ENCODE assay signal across 22 mouse cellular contexts in genomic region chr6:3988750-3989149, GRCm38 (mm10). TPM values are rescaled to one million over a fixed set of nuclear protein-coding genes. Genes with fewer than 3 reads are reported as not detected.
DNase-seq lines count a peak whose midpoint lies in the region; ATAC-seq and TF ChIP-seq lines count a peak whose summit lies in the region.
"Had no signal": no experiment of that assay in that cellular context is flagged by ENCODE, and none has a peak within 500 bp of the region (broad histone marks: within the 10 kb centered on the region; RNA-seq: fewer than 3 reads in every experiment).

Gene Tfpi2 (minus strand): TSS chr6:3988919.

- peak; percentile 12 to 65 for DNase-seq in kidney, postnatal 36 days
- DNase-seq in liver, embryonic 14.5 days (ENCODE audit: low read depth in 3 of 3, low spot score in 3 of 3) = peak; percentile 16 to 33 (median 24)
- DNase-seq in cerebellum, adult 18-20 months = no peak
- no peak for DNase-seq in layer of hippocampus, adult 8-10 months (ENCODE audit: low spot score in 2 of 2)
- no peak for DNase-seq in heart, adult 8-10 months (ENCODE audit: low spot score)
- DNase-seq: cerebellum, adult 2 months; gastrocnemius, postnatal 14 days; heart, adult 18-20 months; heart, postnatal 36 days; thymus, adult 2 months had no signal

- H3K36me3 ChIP-seq in erythroblast, embryonic 14.5 days (ENCODE audit: control insufficient read depth) = no peaks in the 10 kb centered on the region
- no peaks in the 10 kb centered on the region for H3K36me3 ChIP-seq in intestine, embryonic 15.5 days
- no peaks in the 10 kb centered on the region for H3K36me3 ChIP-seq in liver, embryonic 14.5 days (replicated peaks; ENCODE audit: control insufficient read depth, insufficient read depth, low read depth)
- H3K36me3 ChIP-seq: G1E; hindbrain, embryonic 15.5 days; limb, embryonic 12.5 days; lung, embryonic 15.5 days; neural tube, embryonic 13.5 days had no signal

- no peak for TF ChIP-seq EP300 in liver, embryonic 14.5 days (IDR thresholded peaks at IDR 0.05; ENCODE audit: low read depth)

- peak within 1 kb of the TSS; percentile 22 for H3K4me3 ChIP-seq in erythroblast, embryonic 14.5 days (replicated peaks)
- H3K4me3 ChIP-seq in intestine, embryonic 15.5 days (replicated peaks) = 0 out of 2 replicates have a peak within 1 kb of the TSS, but pooled peaks have one; percentile 3
- peak within 1 kb of the TSS; percentile 13 to 34 for H3K4me3 ChIP-seq in liver, embryonic 14.5 days (ENCODE audit: insufficient read depth in 1 of 2, low read depth in 2 of 2, low read length in 2 of 2)
- H3K4me3 ChIP-seq: forebrain, embryonic 13.5 days; hindbrain, embryonic 15.5 days; limb, embryonic 12.5 days; lung, embryonic 15.5 days; neural tube, embryonic 13.5 days had no signal

- H3K27ac ChIP-seq in intestine, embryonic 15.5 days = peak within 1 kb of the TSS; percentile 23; the same call in 1 of the 2 replicates
- no peak within 1 kb of the TSS for H3K27ac ChIP-seq in liver, embryonic 14.5 days
- H3K27ac ChIP-seq: forebrain, embryonic 13.5 days; hindbrain, embryonic 15.5 days; limb, embryonic 12.5 days; lung, embryonic 15.5 days; macrophage; neural tube, embryonic 13.5 days had no signal

- H3K27me3 ChIP-seq in erythroblast, embryonic 14.5 days (ENCODE audit: control insufficient read depth) = no peaks in the 10 kb centered on the region
- H3K27me3 ChIP-seq in intestine, embryonic 15.5 days (replicated peaks) = no peaks in the 10 kb centered on the region
- H3K27me3 ChIP-seq in liver, embryonic 14.5 days (ENCODE audit: control insufficient read depth, insufficient read depth, low read length) = no peaks in the 10 kb centered on the region
- H3K27me3 ChIP-seq: forebrain, embryonic 13.5 days; hindbrain, embryonic 15.5 days; limb, embryonic 12.5 days; lung, embryonic 15.5 days; neural tube, embryonic 13.5 days had no signal

- 60% methylated on average over 3 of the region's 3 CpGs for WGBS in intestine, embryonic 15.5 days
- 50% methylated on average over 3 of the region's 3 CpGs for WGBS in liver, embryonic 14.5 days (ENCODE audit: insufficient replicate concordance)

- no peaks in the 10 kb centered on the region for H3K9me3 ChIP-seq in erythroblast, embryonic 14.5 days (ENCODE audit: control insufficient read depth, low read length)
- no peaks in the 10 kb centered on the region for H3K9me3 ChIP-seq in intestine, embryonic 15.5 days
- no peaks in the 10 kb centered on the region for H3K9me3 ChIP-seq in liver, embryonic 14.5 days (ENCODE audit: control insufficient read depth, low read length)
- H3K9me3 ChIP-seq: forebrain, embryonic 13.5 days; G1E; hindbrain, embryonic 15.5 days; limb, embryonic 12.5 days; lung, embryonic 15.5 days; neural tube, embryonic 13.5 days had no signal

- H3K4me1 ChIP-seq in erythroblast, embryonic 14.5 days (ENCODE audit: control insufficient read depth) = no peaks in the 10 kb centered on the region
- no peaks in the 10 kb centered on the region for H3K4me1 ChIP-seq in intestine, embryonic 15.5 days (replicated peaks)
- H3K4me1 ChIP-seq in liver, embryonic 14.5 days (replicated peaks; ENCODE audit: control insufficient read depth in 2 of 2, insufficient read depth in 2 of 2, low read length in 1 of 2) = 0 out of 4 replicates have a peak, but pooled peaks cover 0 to 2% of the 10 kb centered on the region in 2 experiments
- H3K4me1 ChIP-seq: forebrain, embryonic 13.5 days; hindbrain, embryonic 15.5 days; limb, embryonic 12.5 days; lung, embryonic 15.5 days; neural tube, embryonic 13.5 days had no signal

- 0 out of 2 replicates have a peak within 1 kb of the TSS, but pooled peaks have one; percentile 7 for H3K4me2 ChIP-seq in intestine, embryonic 15.5 days (replicated peaks)
- H3K4me2 ChIP-seq in liver, embryonic 14.5 days (ENCODE audit: low read depth) = no peak within 1 kb of the TSS
- H3K4me2 ChIP-seq: forebrain, embryonic 13.5 days; hindbrain, embryonic 15.5 days; limb, embryonic 12.5 days; lung, embryonic 15.5 days; midbrain, embryonic 11.5 days; neural tube, embryonic 13.5 days had no signal

- TF ChIP-seq CTCF in liver, embryonic 14.5 days (IDR thresholded peaks at IDR 0.05; ENCODE audit: low read depth) = no peak

- no peak within 1 kb of the TSS for H3K9ac ChIP-seq in intestine, embryonic 15.5 days
- no peak within 1 kb of the TSS for H3K9ac ChIP-seq in liver, embryonic 14.5 days (replicated peaks)
- H3K9ac ChIP-seq: forebrain, embryonic 13.5 days; hindbrain, embryonic 15.5 days; limb, embryonic 12.5 days; lung, embryonic 15.5 days; neural tube, embryonic 13.5 days had no signal

- no peak for ATAC-seq in erythroblast, adult 5-6 weeks (replicated peaks; ENCODE audit: low FRiP score, poor library complexity, severe bottlenecking)
- ATAC-seq in intestine, embryonic 15.5 days = peak; percentile 98
- ATAC-seq in liver, embryonic 14.5 days (ENCODE audit: insufficient read depth) = peak; percentile 83
- ATAC-seq: forebrain, embryonic 13.5 days had no signal

RNA-seq across cellular contexts. Expression of gene Tfpi2, which starts in this region (rescaled TPM):
- not detected in 2 replicates for polyA plus RNA-seq in erythroblast, embryonic 14.5 days (2012)
- total RNA-seq in erythroblast, adult 5-6 weeks (2015; ENCODE audit: low replicate concordance) = not detected in 2 replicates
- total RNA-seq in erythroblast, adult 5-6 weeks (2017; ENCODE audit: low replicate concordance) = not detected in 2 replicates
- polyA plus RNA-seq in intestine, embryonic 15.5 days (2015; fragmentation: Nextera tagmentation; extraction: Ambion mirVana) = 11.2 and 12.0 TPM in 2 replicates
- polyA plus RNA-seq in liver, embryonic 14.5 days (2012; rRNA removed) = 19.1 and 19.9 TPM in 2 replicates
- 18.8 and 19.3 TPM in 2 replicates for polyA plus RNA-seq in liver, embryonic 14.5 days (2014; fragmentation: Nextera tagmentation; extraction: Ambion mirVana)
- not detected for total RNA-seq in layer of hippocampus, adult 8-10 months (2022)
- total RNA-seq in heart, adult 8-10 months (2022) = under 1 TPM; 0.53 to 0.89 (median 0.75) TPM
- total RNA-seq: G1E; monocyte, adult 5-6 weeks had no signal
- polyA plus RNA-seq: G1E, macrophage had no signal

Comparison
In these comparisons a context has a peak if more than half of its experiments do, and no peak if none do; other contexts are left out.
1. RNA of gene Tfpi2 (polyA plus RNA-seq): 18.8 to 19.9 TPM in liver, embryonic 14.5 days and 11.2 to 12.0 TPM in intestine, embryonic 15.5 days; not detected in erythroblast, embryonic 14.5 days; every median in the first group is over 10 times any median in the second.
2. DNase-seq: peak in kidney, postnatal 36 days (2 of 2) and liver, embryonic 14.5 days (3 of 3); none in cerebellum, adult 18-20 months (0 of 2), layer of hippocampus, adult 8-10 months (0 of 2) and heart, adult 8-10 months (single experiment).
3. Peak in every context shown above with its lines, with median percentiles within 50 percentile points of each other: H3K4me3 ChIP-seq.